Mouse (Mus musculus) liver, embryonic 14.5 days (tissue): Measurements from ENCODE around the gene Rpl6. TPM values are rescaled to one million over a fixed set of nuclear protein-coding genes. Genes with fewer than 3 reads are reported as not detected.
A peak's percentile ranks its signal among the peaks of the same experiment; 100 is the strongest.

Experiments used
- ATAC-seq: fragments of 200-750 bp; cut with Nextera tagmentation; 2 replicates; pipeline ENCODE4 v1.8.0; 2017; ENCODE audit warnings: moderate number of reproducible peaks, mild to moderate bottlenecking, moderate library complexity; ENCODE audit not compliant: insufficient read depth
- DNase-seq, 3 experiments: peaks; one replicate each; pipeline ENCODE4 v3.0.0-alpha.2; 2012 to 2013; ENCODE audit warnings: low read depth in 3 of 3, low spot score in 3 of 3
- H3K27ac ChIP-seq: fragments of 300-500 bp; sonication (generic); 2 replicates; pipeline ENCODE4 v1.5.1; 2014; ENCODE audit warnings: moderate library complexity, mild to moderate bottlenecking, control low read depth, inconsistent platforms
- H3K27me3 ChIP-seq: fragments of 300-500 bp; sonication (generic); 2 replicates; pipeline ENCODE4 v1.6.1; 2014; ENCODE audit warnings: mild to moderate bottlenecking, low read length, moderate library complexity; ENCODE audit not compliant: control insufficient read depth, insufficient read depth
- H3K36me3 ChIP-seq: fragments of 300-500 bp; sonication (generic); replicated peaks from 2 replicates; pipeline ENCODE4 v1.6.1; 2014; ENCODE audit warnings: low read depth; ENCODE audit not compliant: control insufficient read depth, insufficient read depth
- H3K4me1 ChIP-seq, 2 experiments: fragments of 200-500 bp in 1 of 2; fragments of 300-500 bp in 1 of 2; sonication (generic) in 1 of 2; replicated peaks; 2 replicates each; pipeline ENCODE4 v1.6.1; 2012 to 2014; ENCODE audit warnings: antibody characterized with exemption in 1 of 2, inconsistent platforms in 1 of 2, low read length in 1 of 2; ENCODE audit not compliant: control insufficient read depth in 2 of 2, insufficient read depth in 2 of 2
- H3K4me2 ChIP-seq: fragments of 300-500 bp; sonication (generic); 2 replicates; pipeline ENCODE4 v1.6.1; 2014; ENCODE audit warnings: low read depth, mild to moderate bottlenecking, control low read depth, moderate library complexity
- H3K4me3 ChIP-seq, 2 experiments: fragments of 200-500 bp in 1 of 2; fragments of 300-500 bp in 1 of 2; sonication (generic) in 1 of 2; 2 replicates each; pipeline ENCODE4 v1.5.1; 2012 to 2014; ENCODE audit warnings: low read depth in 2 of 2, low read length in 2 of 2, mild to moderate bottlenecking in 2 of 2, control low read depth in 1 of 2, inconsistent platforms in 1 of 2, moderate library complexity in 1 of 2; ENCODE audit not compliant: insufficient read depth in 1 of 2
- H3K9ac ChIP-seq: fragments of 300-500 bp; sonication (generic); replicated peaks from 2 replicates; pipeline ENCODE4 v1.6.1; 2014; ENCODE audit warnings: mild to moderate bottlenecking, control low read depth, moderate library complexity
- H3K9me3 ChIP-seq: fragments of 300-500 bp; sonication (generic); 2 replicates; pipeline ENCODE4 v1.6.1; 2016; ENCODE audit warnings: low read length, mixed read lengths; ENCODE audit not compliant: control insufficient read depth
- CTCF ChIP-seq: IDR thresholded peaks from 2 replicates; pipeline ENCODE4 v1.5.1; 2016; ENCODE audit warnings: antibody characterized with exemption, low read depth, control low read depth
- EP300 ChIP-seq: IDR thresholded peaks from 2 replicates; pipeline ENCODE4 v1.6.1; 2016; ENCODE audit warnings: antibody characterized with exemption, low read depth
- WGBS: fragments of 180-500 bp; shearing (Covaris S2); extraction: QIAGEN DNeasy Blood & Tissue Kit; methylation state at CpG from one replicate; pipeline ENCODE4 v1.1.7; 2014; ENCODE audit not compliant: insufficient replicate concordance; 5-methylcytosine and 5-hydroxymethylcytosine counted together
- polyA plus RNA-seq, 2 experiments: library from polyadenylated mRNA; depleted of rRNA in 1 of 2; stranded (reverse) in 1 of 2; unstranded in 1 of 2; fragments of >200 nt; fragmentation: Nextera tagmentation in 1 of 2; extraction: Ambion mirVana in 1 of 2; gene quantifications; 2 replicates each; pipeline versions ENCODE4 v1.2.1 to v1.2.3; 2012 to 2014

Rpl6 gene
- polyA plus RNA-seq, 2 experiments = 477 to 658 TPM

DNA sequence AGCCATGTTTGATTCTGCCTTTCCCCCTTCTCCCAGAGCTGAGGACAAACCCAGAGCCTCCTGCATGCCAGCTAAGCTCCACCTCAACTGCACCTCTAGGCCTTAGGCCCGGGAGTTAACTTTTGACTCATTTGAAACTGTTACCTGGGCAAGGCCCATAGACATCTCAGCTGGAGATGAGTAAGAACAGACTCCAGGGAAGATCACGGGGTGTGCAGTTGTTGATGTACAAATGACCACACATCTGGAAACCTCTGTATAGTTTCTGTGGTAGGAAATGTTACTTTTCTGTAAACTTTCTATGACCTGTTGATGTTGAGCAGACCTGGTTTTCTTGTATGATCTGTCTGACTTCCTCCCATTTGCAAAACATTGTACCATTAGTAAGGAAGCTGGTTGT is 24.9 kb downstream of the Rpl6 start:
- Histone ChIP-seq H3K4me1 (peaks cover 75 to 78% of the 10 kb centered on the region in 2 experiments), H3K9ac (no peak overlapping the region), H3K4me2 (no peak overlapping the region), H3K9me3 (no peaks in the 10 kb centered on the region), H3K4me3 (no peak overlapping the region), H3K36me3 (peaks cover 25% of the 10 kb centered on the region), H3K27me3 (no peaks in the 10 kb centered on the region), H3K27ac (no peak overlapping the region; the same call in 1 of the 2 replicates)
- WGBS = 91% methylated on average over 2 of the region's 2 CpGs
- no peak for DNase-seq
- no peak for ATAC-seq
- TF ChIP-seq EP300 = no peak
- no peak for TF ChIP-seq CTCF

DNA sequence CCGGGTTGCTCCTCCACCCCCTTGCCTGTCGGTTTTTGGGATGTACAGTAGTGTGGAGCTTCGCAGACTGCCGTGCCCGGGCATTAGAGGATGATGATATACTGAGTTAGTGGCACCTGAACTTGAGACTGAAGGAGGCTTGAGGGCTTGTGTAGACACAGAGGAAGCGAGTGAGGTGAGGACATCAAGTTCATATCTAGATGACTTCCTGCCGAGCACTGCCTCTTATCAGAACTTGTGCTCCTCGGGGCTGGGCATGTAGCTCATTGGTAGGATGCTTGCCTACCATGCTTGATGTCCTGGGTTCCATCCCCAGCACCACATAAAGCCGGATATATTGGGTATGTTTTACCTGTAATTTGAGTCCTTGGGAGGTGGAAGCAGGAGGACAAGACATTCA is 26.5 kb downstream of the Rpl6 start:
- Histone ChIP-seq H3K4me3 (peak overlapping the region; percentile 5 to 20; a peak in 1 of 4 replicates), H3K4me1 (peaks cover 77 to 82% of the 10 kb centered on the region in 2 experiments), H3K27ac (peak overlapping the region; percentile 76), H3K27me3 (no peaks in the 10 kb centered on the region), H3K4me2 (peak overlapping the region; percentile 57), H3K9me3 (no peaks in the 10 kb centered on the region), H3K9ac (peak overlapping the region; percentile 36; the same call in 1 of the 2 replicates), H3K36me3 (peaks cover 28% of the 10 kb centered on the region)
- WGBS = 42% methylated on average over 9 of the region's 9 CpGs
- ATAC-seq = peak; percentile 56; the same call in 1 of the 2 replicates
- no peak for DNase-seq
- TF ChIP-seq EP300 (no peak), CTCF (no peak)

DNA sequence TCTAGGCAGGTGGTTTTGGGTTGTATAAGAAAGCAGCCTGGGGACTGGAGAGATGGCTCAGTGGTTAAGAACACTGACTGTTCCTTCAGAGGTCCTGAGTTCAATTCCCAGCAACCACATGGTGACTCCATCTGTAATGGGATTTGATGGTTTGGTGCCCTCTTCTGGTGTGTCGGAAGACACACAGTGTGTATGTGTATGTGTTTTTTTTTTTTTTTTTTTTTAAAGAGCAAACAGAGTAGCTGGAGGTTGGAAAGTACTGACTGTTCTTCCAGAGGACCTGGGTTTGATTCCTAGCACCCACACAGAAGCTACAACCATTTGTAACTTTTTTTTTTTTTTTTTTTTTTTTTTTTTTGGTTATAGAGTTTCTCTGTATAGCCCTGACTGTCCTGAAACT is 28.5 kb downstream of the Rpl6 start:
- 100% methylated on average over 1 of the region's 1 CpGs for WGBS

DNA sequence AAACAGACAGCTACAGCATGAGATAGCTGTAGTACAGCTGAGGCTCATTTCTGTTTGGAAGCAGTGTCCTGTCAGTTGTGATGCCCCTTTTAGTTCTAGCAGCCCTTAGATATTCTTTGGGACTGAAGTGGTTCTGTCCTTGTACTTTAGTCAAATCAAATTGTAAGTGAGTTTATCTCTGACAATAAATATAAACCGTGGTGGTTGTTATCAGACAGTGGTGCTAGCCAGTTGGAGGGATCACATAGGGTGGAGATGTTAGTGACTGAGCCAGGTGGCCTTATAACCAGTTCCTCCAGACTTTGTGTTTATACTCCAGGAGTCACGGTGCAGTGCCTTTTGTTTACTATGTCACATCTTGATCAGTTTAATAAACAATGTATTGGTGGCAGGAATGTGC is 29.4 kb downstream of the Rpl6 start:
- peak overlapping the region; percentile 36 for H3K9ac ChIP-seq
- peaks cover 17% of the 10 kb centered on the region for H3K36me3 ChIP-seq
- DNase-seq (peak in 1 of 3 experiments; percentile 62), ATAC-seq (peak; percentile 47; the same call in 1 of the 2 replicates)
- 8% methylated on average over 2 of the region's 2 CpGs for WGBS
- no peaks in the 10 kb centered on the region for H3K27me3 ChIP-seq
- H3K4me2 ChIP-seq = peak overlapping the region; percentile 54
- no peak for TF ChIP-seq CTCF
- peak; percentile 76 for TF ChIP-seq EP300
- H3K9me3 ChIP-seq = no peaks in the 10 kb centered on the region
- H3K4me1 ChIP-seq = peaks cover 75 to 82% of the 10 kb centered on the region in 2 experiments
- H3K27ac ChIP-seq = peak overlapping the region; percentile 94
- no peak overlapping the region; a peak in 1 of 4 replicates for H3K4me3 ChIP-seq

More for the DNA sequence above, 28.5 kb downstream of the Rpl6 start:
- ATAC-seq (no peak), DNase-seq (no peak)
- peak overlapping the region; percentile 94 for H3K27ac ChIP-seq
- H3K4me3 ChIP-seq = no peak overlapping the region
- H3K27me3 ChIP-seq = no peaks in the 10 kb centered on the region
- peaks cover 75 to 82% of the 10 kb centered on the region in 2 experiments for H3K4me1 ChIP-seq
- TF ChIP-seq EP300 (no peak), CTCF (peak; percentile 40; the same call in 1 of the 2 replicates)
- no peak overlapping the region for H3K9ac ChIP-seq
- H3K9me3 ChIP-seq = no peaks in the 10 kb centered on the region
- H3K4me2 ChIP-seq = no peak overlapping the region
- peaks cover 21% of the 10 kb centered on the region for H3K36me3 ChIP-seq

DNA sequence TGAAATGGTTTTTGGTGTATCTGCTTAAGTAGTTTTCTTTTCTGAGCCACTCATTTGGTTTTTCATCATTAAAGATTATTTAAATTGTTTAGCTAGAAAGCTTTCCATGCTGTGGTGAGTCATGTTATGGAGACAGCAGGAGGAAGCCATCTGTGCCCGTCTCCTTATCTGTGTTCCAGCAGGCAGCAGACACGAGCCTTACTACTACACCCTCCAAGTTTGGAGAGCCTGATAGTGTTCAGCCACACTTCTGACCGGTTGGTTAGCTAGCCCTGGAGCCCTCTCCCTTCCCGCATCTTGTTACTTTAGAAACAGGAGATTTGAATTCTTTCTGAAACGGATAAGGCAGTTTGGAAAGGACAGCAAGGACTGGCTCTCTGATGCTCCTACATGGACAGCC is 31.9 kb downstream of the Rpl6 start:
- 10% methylated on average over 5 of the region's 5 CpGs for WGBS
- ATAC-seq = peak; percentile 97
- DNase-seq = peak; percentile 93 to 96 (median 93)
- Histone ChIP-seq H3K27me3 (no peaks in the 10 kb centered on the region), H3K9me3 (no peaks in the 10 kb centered on the region), H3K4me1 (peaks cover 81 to 82% of the 10 kb centered on the region in 2 experiments), H3K9ac (peak overlapping the region; percentile 60), H3K4me2 (peak overlapping the region; percentile 67), H3K4me3 (peak overlapping the region; percentile 20 to 26; a peak in 3 of 4 replicates), H3K27ac (peak overlapping the region; percentile 94), H3K36me3 (peaks cover 20% of the 10 kb centered on the region)
- TF ChIP-seq CTCF (no peak), EP300 (peak; percentile 97)
